Mouse (Mus musculus): Measurements from ENCODE around the gene Sirt4. TPM values are rescaled to one million over a fixed set of nuclear protein-coding genes. Genes with fewer than 3 reads are reported as not detected.

Sirt4 gene
- polyA plus RNA-seq, 1 experiment from 2014 or later: 19.2 TPM

- H3K4me2 ChIP-seq (ENCODE audit: low read depth, severe bottlenecking): peak overlapping the region; percentile 51
- peak overlapping the region; percentile 45 for H3K9ac ChIP-seq (ENCODE audit: low read length)
- 0 out of 2 replicates have a peak overlapping the region, but pooled peaks have one; percentile 21 for H3K27ac ChIP-seq (replicated peaks; ENCODE audit: low read depth, low read length)
- 11% methylated on average over 22 of the region's 22 CpGs for WGBS
- ATAC-seq (ENCODE audit: insufficient number of reproducible peaks, low FRiP score, low TSS enrichment, low read depth) (peak; percentile 74), DNase-seq (ENCODE audit: low spot score) (peak; percentile 63)
- peaks cover 5% of the 10 kb centered on the region; the same call in 1 of the 2 replicates for H3K27me3 ChIP-seq (ENCODE audit: control insufficient read depth, insufficient read depth, low read length)
- H3K36me3 ChIP-seq (ENCODE audit: control insufficient read depth, insufficient read depth, low read length): no peaks in the 10 kb centered on the region
- H3K4me3 ChIP-seq (ENCODE audit: low read depth, low read length): peak overlapping the region; percentile 23
- 0 out of 2 replicates have a peak, but pooled peaks cover 7% of the 10 kb centered on the region for H3K4me1 ChIP-seq (ENCODE audit: control insufficient read depth, insufficient read depth, low read length)
- H3K9me3 ChIP-seq (ENCODE audit: control insufficient read depth, low read length): no peaks in the 10 kb centered on the region
Observed at GRCm38 (mm10) chr5:115475337-115476106, 9.0 kb downstream of the Sirt4 start.

- Histone ChIP-seq H3K4me1 (ENCODE audit: control insufficient read depth, insufficient read depth, low read length) (0 out of 2 replicates have a peak, but pooled peaks cover 7% of the 10 kb centered on the region), H3K36me3 (ENCODE audit: control insufficient read depth, insufficient read depth, low read length) (no peaks in the 10 kb centered on the region), H3K4me2 (ENCODE audit: low read depth, severe bottlenecking) (no peak overlapping the region), H3K9ac (ENCODE audit: low read length) (no peak overlapping the region), H3K4me3 (ENCODE audit: low read depth, low read length) (no peak overlapping the region), H3K27ac (replicated peaks; ENCODE audit: low read depth, low read length) (no peak overlapping the region), H3K27me3 (ENCODE audit: control insufficient read depth, insufficient read depth, low read length) (peaks cover under 1% of the 10 kb centered on the region; the same call in 1 of the 2 replicates), H3K9me3 (ENCODE audit: control insufficient read depth, low read length) (no peaks in the 10 kb centered on the region)
- no peak for DNase-seq (ENCODE audit: low spot score)
- no peak for ATAC-seq (ENCODE audit: insufficient number of reproducible peaks, low FRiP score, low TSS enrichment, low read depth)
- WGBS: 74% methylated on average over 22 of the region's 22 CpGs
Observed at GRCm38 (mm10) chr5:115474174-115474828, 10.2 kb downstream of the Sirt4 start.

- no peaks in the 10 kb centered on the region for H3K9me3 ChIP-seq (ENCODE audit: control insufficient read depth, low read length)
- H3K9ac ChIP-seq (ENCODE audit: low read length): no peak overlapping the region
- no peak for ATAC-seq (ENCODE audit: insufficient number of reproducible peaks, low FRiP score, low TSS enrichment, low read depth)
- no peaks in the 10 kb centered on the region for H3K27me3 ChIP-seq (ENCODE audit: control insufficient read depth, insufficient read depth, low read length)
- no peak overlapping the region for H3K4me3 ChIP-seq (ENCODE audit: low read depth, low read length)
- no peak for DNase-seq (ENCODE audit: low spot score)
- H3K27ac ChIP-seq (replicated peaks; ENCODE audit: low read depth, low read length): no peak overlapping the region
- WGBS: 75% methylated on average over 10 of the region's 10 CpGs
- 0 out of 2 replicates have a peak, but pooled peaks cover 7% of the 10 kb centered on the region for H3K4me1 ChIP-seq (ENCODE audit: control insufficient read depth, insufficient read depth, low read length)
- no peaks in the 10 kb centered on the region for H3K36me3 ChIP-seq (ENCODE audit: control insufficient read depth, insufficient read depth, low read length)
- no peak overlapping the region for H3K4me2 ChIP-seq (ENCODE audit: low read depth, severe bottlenecking)
Observed at GRCm38 (mm10) chr5:115473191-115473590, 11.3 kb downstream of the Sirt4 start.

GRCm38 (mm10) chr5:115470766-115471531 is 13.6 kb downstream of the Sirt4 start:
- H3K27me3 ChIP-seq (ENCODE audit: control insufficient read depth, insufficient read depth, low read length): no peaks in the 10 kb centered on the region
- no peak overlapping the region for H3K4me3 ChIP-seq (ENCODE audit: low read depth, low read length)
- no peaks in the 10 kb centered on the region for H3K9me3 ChIP-seq (ENCODE audit: control insufficient read depth, low read length)
- WGBS: 40% methylated on average over 20 of the region's 20 CpGs
- H3K36me3 ChIP-seq (ENCODE audit: control insufficient read depth, insufficient read depth, low read length): no peaks in the 10 kb centered on the region
- H3K9ac ChIP-seq (ENCODE audit: low read length): no peak overlapping the region
- DNase-seq (ENCODE audit: low spot score) (peak; percentile 80), ATAC-seq (ENCODE audit: insufficient number of reproducible peaks, low FRiP score, low TSS enrichment, low read depth) (peak; percentile 44; the same call in 1 of the 2 replicates)
- H3K4me1 ChIP-seq (ENCODE audit: control insufficient read depth, insufficient read depth, low read length): 0 out of 2 replicates have a peak, but pooled peaks cover 7% of the 10 kb centered on the region
- H3K27ac ChIP-seq (replicated peaks; ENCODE audit: low read depth, low read length): no peak overlapping the region
- H3K4me2 ChIP-seq (ENCODE audit: low read depth, severe bottlenecking): peak overlapping the region; percentile 15; the same call in 1 of the 2 replicates

GRCm38 (mm10) chr5:115469791-115470190 is 14.7 kb downstream of the Sirt4 start:
- 67% methylated on average over 6 of the region's 6 CpGs for WGBS
- Histone ChIP-seq H3K9ac (ENCODE audit: low read length) (no peak overlapping the region), H3K36me3 (ENCODE audit: control insufficient read depth, insufficient read depth, low read length) (no peaks in the 10 kb centered on the region), H3K27me3 (ENCODE audit: control insufficient read depth, insufficient read depth, low read length) (no peaks in the 10 kb centered on the region), H3K4me1 (ENCODE audit: control insufficient read depth, insufficient read depth, low read length) (0 out of 2 replicates have a peak, but pooled peaks cover 4% of the 10 kb centered on the region), H3K9me3 (ENCODE audit: control insufficient read depth, low read length) (no peaks in the 10 kb centered on the region), H3K4me2 (ENCODE audit: low read depth, severe bottlenecking) (no peak overlapping the region), H3K4me3 (ENCODE audit: low read depth, low read length) (no peak overlapping the region), H3K27ac (replicated peaks; ENCODE audit: low read depth, low read length) (no peak overlapping the region)
- ATAC-seq (ENCODE audit: insufficient number of reproducible peaks, low FRiP score, low TSS enrichment, low read depth) (no peak), DNase-seq (ENCODE audit: low spot score) (no peak)

- no peaks in the 10 kb centered on the region for H3K36me3 ChIP-seq (ENCODE audit: control insufficient read depth, insufficient read depth, low read length)
- no peaks in the 10 kb centered on the region for H3K27me3 ChIP-seq (ENCODE audit: control insufficient read depth, insufficient read depth, low read length)
- H3K4me2 ChIP-seq (ENCODE audit: low read depth, severe bottlenecking): no peak within 1 kb of the TSS
- no peak for DNase-seq (ENCODE audit: low spot score)
- H3K4me1 ChIP-seq (ENCODE audit: control insufficient read depth, insufficient read depth, low read length): 0 out of 2 replicates have a peak, but pooled peaks cover 3% of the 10 kb centered on the region
- H3K9me3 ChIP-seq (ENCODE audit: control insufficient read depth, low read length): no peaks in the 10 kb centered on the region
- 48% methylated on average over 9 of the region's 9 CpGs for whole genome bisulfite sequencing
- H3K9ac ChIP-seq (ENCODE audit: low read length): no peak within 1 kb of the TSS
- no peak for ATAC-seq (ENCODE audit: insufficient number of reproducible peaks, low FRiP score, low TSS enrichment, low read depth)
- H3K27ac ChIP-seq (replicated peaks; ENCODE audit: low read depth, low read length): no peak within 1 kb of the TSS
- H3K4me3 ChIP-seq (ENCODE audit: low read depth, low read length): no peak within 1 kb of the TSS
Observed at GRCm38 (mm10) chr5:115465642-115466420, 18.7 kb downstream of the Sirt4 start, which contains the start of gene Pla2g1b. Gene Pla2g1b, plus strand, starts transcription at chr5:115466262.

- 78% methylated on average over 18 of the region's 18 CpGs for WGBS
- no peak for ATAC-seq (ENCODE audit: insufficient number of reproducible peaks, low FRiP score, low TSS enrichment, low read depth)
- Histone ChIP-seq H3K36me3 (ENCODE audit: control insufficient read depth, insufficient read depth, low read length) (no peaks in the 10 kb centered on the region), H3K4me2 (ENCODE audit: low read depth, severe bottlenecking) (no peak overlapping the region), H3K4me1 (ENCODE audit: control insufficient read depth, insufficient read depth, low read length) (no peaks in the 10 kb centered on the region), H3K27me3 (ENCODE audit: control insufficient read depth, insufficient read depth, low read length) (no peaks in the 10 kb centered on the region), H3K9ac (ENCODE audit: low read length) (no peak overlapping the region), H3K27ac (replicated peaks; ENCODE audit: low read depth, low read length) (no peak overlapping the region), H3K9me3 (ENCODE audit: control insufficient read depth, low read length) (no peaks in the 10 kb centered on the region), H3K4me3 (ENCODE audit: low read depth, low read length) (no peak overlapping the region)
- no peak for DNase-seq (ENCODE audit: low spot score)
Observed at GRCm38 (mm10) chr5:115464408-115465115, 20.0 kb downstream of the Sirt4 start.
